ENCODE assay signal across 29 mouse cellular contexts in the genomic region with DNA sequence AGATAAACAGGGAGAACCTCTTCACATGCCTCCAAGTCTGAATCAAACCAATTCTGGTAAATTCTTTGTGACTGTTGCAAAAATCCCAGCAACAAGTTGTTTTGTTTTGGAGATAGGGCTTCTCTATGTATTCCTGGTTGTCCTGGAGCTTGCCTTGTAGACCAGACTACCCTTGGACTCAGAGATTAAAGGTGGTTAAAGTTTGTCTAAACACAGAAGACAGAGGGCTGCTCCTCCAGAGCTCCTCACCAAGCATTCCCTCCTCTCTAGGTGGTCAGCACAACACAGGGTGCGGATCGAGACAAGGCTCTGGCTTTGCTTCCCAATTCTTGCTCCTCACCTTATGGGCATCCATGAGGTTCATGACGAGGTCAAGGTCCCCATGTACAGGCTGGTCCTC. TPM values are rescaled to one million over a fixed set of nuclear protein-coding genes. Genes with fewer than 3 reads are reported as not detected.
DNase-seq lines count a peak whose midpoint lies in the region; TF ChIP-seq lines count a peak whose summit lies in the region.
"Had no signal": no experiment of that assay in that cellular context is flagged by ENCODE, and none has a peak within 500 bp of the region (broad histone marks: within the 10 kb centered on the region; RNA-seq: fewer than 3 reads in every experiment).

No protein-coding gene starts in this region.

- no peaks in the 10 kb centered on the region for H3K4me1 ChIP-seq in limb, embryonic 10.5 days
- H3K4me1 ChIP-seq: embryonic facial prominence, embryonic 12.5 days; embryonic facial prominence, embryonic 15.5 days; heart, embryonic 12.5 days; heart, embryonic 15.5 days had no signal

- no peak overlapping the region for H3K4me2 ChIP-seq in myocyte (ENCODE audit: low read depth)
- H3K4me2 ChIP-seq: embryonic facial prominence, embryonic 12.5 days; embryonic facial prominence, embryonic 15.5 days; heart, embryonic 12.5 days; heart, embryonic 15.5 days; hindbrain, embryonic 14.5 days had no signal

- no peak overlapping the region for H3K4me3 ChIP-seq in limb, embryonic 10.5 days
- no peak overlapping the region for H3K4me3 ChIP-seq in myocyte
- H3K4me3 ChIP-seq: embryonic facial prominence, embryonic 12.5 days; embryonic facial prominence, embryonic 15.5 days; gastrocnemius, adult 2 months; heart, embryonic 12.5 days; heart, embryonic 15.5 days had no signal

- H3K36me3 ChIP-seq in limb, embryonic 10.5 days: peaks cover 99% of the 10 kb centered on the region
- peaks cover 97% of the 10 kb centered on the region for H3K36me3 ChIP-seq in myocyte (ENCODE audit: control insufficient read depth, insufficient read depth)

- no peak overlapping the region for H3K27ac ChIP-seq in limb, embryonic 10.5 days
- H3K27ac ChIP-seq: embryonic facial prominence, embryonic 12.5 days; embryonic facial prominence, embryonic 15.5 days; gastrocnemius, adult 2 months; heart, embryonic 15.5 days; hindbrain, embryonic 14.5 days had no signal

- 94% methylated on average over 3 of the region's 3 CpGs for WGBS in limb, embryonic 10.5 days

- no peaks in the 10 kb centered on the region for H3K79me2 ChIP-seq in myocyte (ENCODE audit: control insufficient read depth, insufficient read depth)

- H3K27me3 ChIP-seq in limb, embryonic 10.5 days (ENCODE audit: low read depth, poor library complexity, severe bottlenecking): no peaks in the 10 kb centered on the region
- no peaks in the 10 kb centered on the region for H3K27me3 ChIP-seq in myocyte (ENCODE audit: control insufficient read depth, insufficient read depth, insufficient read length)
- H3K27me3 ChIP-seq: embryonic facial prominence, embryonic 12.5 days; embryonic facial prominence, embryonic 15.5 days; heart, embryonic 12.5 days; heart, embryonic 15.5 days had no signal

- peak; percentile 37 for DNase-seq in kidney, adult 18-20 months
- DNase-seq in kidney, postnatal 4 days: no peak
- DNase-seq in kidney, adult 9 months: peak; percentile 64
- no peak for DNase-seq in kidney, postnatal 10 days
- peak; percentile 27 for DNase-seq in limb, embryonic 10.5 days (ENCODE audit: low spot score)
- DNase-seq in layer of hippocampus, adult 11-12 months (ENCODE audit: low spot score): no peak
- DNase-seq: adrenal gland, adult 2 months; adrenal gland, postnatal 14 days; cerebellum, adult 11 months; cerebellum, adult 2 months; cerebellum, adult 9-11 months; cerebellum, postnatal 25 days; forebrain, postnatal 0 days; gastrocnemius, adult 2 months; gastrocnemius, postnatal 14 days; heart, adult 18-20 months; heart, postnatal 14 days; heart, postnatal 4 days had no signal

- H3K9me3 ChIP-seq in limb, embryonic 10.5 days (replicated peaks): no peaks in the 10 kb centered on the region
- H3K9me3 ChIP-seq: embryonic facial prominence, embryonic 12.5 days; embryonic facial prominence, embryonic 15.5 days; heart, embryonic 12.5 days; heart, embryonic 15.5 days had no signal

- TF ChIP-seq POLR2A in myocyte (IDR thresholded peaks at IDR 0.05; ENCODE audit: insufficient read length, low read depth): no peak

- H3ac ChIP-seq in myocyte (ENCODE audit: control insufficient read depth, insufficient read length): no peak overlapping the region

TF ChIP-seq in myocyte, 11 proteins besides CTCF, POLR2A, EP300 and RAD21:
- TF ChIP-seq POLR2AphosphoS2 (IDR thresholded peaks at IDR 0.05; ENCODE audit: insufficient read length, low read depth) (peak; percentile 13), TCF3 (IDR thresholded peaks at IDR 0.05; ENCODE audit: insufficient read length, low read depth) (no peak)

RNA-seq across cellular contexts. Expression of gene Bmp8a, which starts 33.0 kb away (rescaled TPM):
- 0.19 and 0.24 TPM in 2 replicates for polyA plus RNA-seq in limb, embryonic 10.5 days (2016; fragmentation: Nextera tagmentation; extraction: Ambion mirVana)
- 1.2 TPM for polyA plus RNA-seq in myocyte (2012; fragmentation: generic; extraction: Trizol)
- polyA plus RNA-seq: CD4-positive, CD25-positive, alpha-beta regulatory T cell, adult 4 months; forebrain, embryonic 14.5 days; heart, embryonic 15.5 days had no signal

RNA-seq across cellular contexts. Expression of gene Oxct2a, which starts 52.6 kb away (rescaled TPM):
- not detected in 2 replicates for polyA plus RNA-seq in limb, embryonic 10.5 days (2016; fragmentation: Nextera tagmentation; extraction: Ambion mirVana)
- polyA plus RNA-seq in myocyte (2012; fragmentation: generic; extraction: Trizol): 0.04 TPM
- polyA plus RNA-seq: adrenal gland, adult 2 months; CD4-positive, CD25-positive, alpha-beta regulatory T cell, adult 4 months; cerebellum, adult 2 months; embryonic facial prominence, embryonic 12.5 days; forebrain, embryonic 11.5 days; forebrain, embryonic 14.5 days; frontal cortex, adult 2 months; heart, embryonic 12.5 days; heart, embryonic 15.5 days; hindbrain, embryonic 11.5 days had no signal

Comparison
In these comparisons a context has a peak if more than half of its experiments do, and no peak if none do; other contexts are left out.
1. DNase-seq: peak in kidney, adult 18-20 months (single experiment), kidney, adult 9 months (single experiment) and limb, embryonic 10.5 days (single experiment); none in kidney, postnatal 4 days (0 of 2), kidney, postnatal 10 days (single experiment) and layer of hippocampus, adult 11-12 months (single experiment).